Mouse (Mus musculus) liver, embryonic 16.5 days (tissue): ENCODE measurements at regions not wholly inside any gene's neighbourhood (a gene's known extent, or its start where the extent isn't known, plus 50 kb on each side); places are given as distances from the start of the nearest gene placed in this dataset.

Experiments
- ATAC-seq: fragments of 200-750 bp; cut with Nextera tagmentation; 2 replicates; pipeline ENCODE4 v1.8.0; 2017; ENCODE audit warnings: low read depth, mild to moderate bottlenecking, moderate number of reproducible peaks, moderate library complexity
- H3K27ac ChIP-seq: fragments of 300-500 bp; sonication (generic); 2 replicates; pipeline ENCODE4 v1.5.1; 2014; ENCODE audit warnings: mild to moderate bottlenecking, low read length
- H3K27me3 ChIP-seq: fragments of 300-500 bp; sonication (generic); 2 replicates; pipeline ENCODE4 v1.6.1; 2014; ENCODE audit warnings: low read depth, low read length, mixed read lengths; ENCODE audit not compliant: control insufficient read depth, insufficient read depth
- H3K36me3 ChIP-seq: fragments of 300-500 bp; sonication (generic); 2 replicates; pipeline ENCODE4 v1.6.1; 2014; ENCODE audit warnings: mild to moderate bottlenecking; ENCODE audit not compliant: control insufficient read depth, insufficient read depth
- H3K4me1 ChIP-seq: fragments of 300-500 bp; sonication (generic); 2 replicates; pipeline ENCODE4 v1.6.1; 2014; ENCODE audit warnings: low read depth, low read length, mixed read lengths; ENCODE audit not compliant: control insufficient read depth
- H3K4me2 ChIP-seq: fragments of 300-500 bp; sonication (generic); 2 replicates; pipeline ENCODE4 v1.6.1; 2014; ENCODE audit warnings: low read depth, low read length, mixed read lengths
- H3K4me3 ChIP-seq: fragments of 300-500 bp; sonication (generic); 2 replicates; pipeline ENCODE4 v1.5.1; 2014; ENCODE audit warnings: low read depth, mild to moderate bottlenecking, low read length
- H3K9ac ChIP-seq: fragments of 300-500 bp; sonication (generic); 2 replicates; pipeline ENCODE4 v1.6.1; 2014; ENCODE audit warnings: low read depth, low read length
- H3K9me3 ChIP-seq: fragments of 300-500 bp; sonication (generic); replicated peaks from 2 replicates; pipeline ENCODE4 v1.6.1; 2016; ENCODE audit warnings: low read length; ENCODE audit not compliant: control insufficient read depth
- WGBS: fragments of 180-500 bp; shearing (Covaris S2); extraction: QIAGEN DNeasy Blood & Tissue Kit; methylation state at CpG from one replicate; pipeline ENCODE4 v1.1.7; 2014; ENCODE audit not compliant: insufficient replicate concordance; 5-methylcytosine and 5-hydroxymethylcytosine counted together

GRCm38 (mm10) chr14:105999801-106000200 is 103.2 kb upstream of the Spry2 start:
- Histone ChIP-seq H3K36me3 (no peaks in the 10 kb centered on the region), H3K4me1 (no peaks in the 10 kb centered on the region), H3K9me3 (no peaks in the 10 kb centered on the region), H3K9ac (no peak overlapping the region), H3K4me2 (no peak overlapping the region), H3K27ac (no peak overlapping the region), H3K4me3 (no peak overlapping the region), H3K27me3 (no peaks in the 10 kb centered on the region)
- no peak for ATAC-seq
- WGBS: 47% methylated on average over 6 of the region's 6 CpGs

DNA sequence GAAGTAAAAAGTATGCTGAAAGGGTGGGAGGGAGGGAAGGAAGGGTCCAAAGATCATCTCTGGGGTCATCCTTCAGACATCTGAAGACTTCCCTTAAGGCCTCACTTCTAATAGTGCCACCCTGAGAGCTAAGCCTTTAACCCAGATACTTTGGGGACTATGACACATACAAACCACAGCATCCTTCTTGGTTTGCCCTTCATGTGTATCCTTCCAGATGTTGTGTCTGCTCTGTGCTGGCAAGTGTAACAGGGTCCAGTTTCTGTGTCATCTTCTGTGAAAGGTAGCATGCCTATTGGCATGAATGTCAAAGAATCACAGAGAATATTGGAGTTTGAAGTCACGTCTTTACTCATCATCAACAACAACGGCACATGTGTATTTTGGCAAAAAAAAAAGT is 98.2 kb upstream of the Trim52 start:
- 72% methylated on average over 2 of the region's 2 CpGs for WGBS
- no peak overlapping the region for H3K27ac ChIP-seq
- H3K9me3 ChIP-seq: no peaks in the 10 kb centered on the region
- no peak for ATAC-seq
- H3K9ac ChIP-seq: no peak overlapping the region
- H3K4me1 ChIP-seq: no peaks in the 10 kb centered on the region
- no peaks in the 10 kb centered on the region for H3K27me3 ChIP-seq
- no peaks in the 10 kb centered on the region for H3K36me3 ChIP-seq
- no peak overlapping the region for H3K4me2 ChIP-seq
- H3K4me3 ChIP-seq: no peak overlapping the region

- ATAC-seq: no peak
- Histone ChIP-seq H3K36me3 (no peaks in the 10 kb centered on the region), H3K4me3 (no peak overlapping the region), H3K27me3 (no peaks in the 10 kb centered on the region), H3K4me2 (no peak overlapping the region), H3K27ac (no peak overlapping the region), H3K9me3 (no peaks in the 10 kb centered on the region), H3K4me1 (no peaks in the 10 kb centered on the region), H3K9ac (no peak overlapping the region)
- whole genome bisulfite sequencing: 59% methylated on average over 3 of the region's 3 CpGs
These were observed 97.0 kb upstream of the Trim52 start for GRCm38 (mm10) chr14:106008951-106009350.

GRCm38 (mm10) chr14:106010961-106011360 is 95.0 kb upstream of the Trim52 start:
- H3K9ac ChIP-seq: no peak overlapping the region
- H3K4me2 ChIP-seq: no peak overlapping the region
- ATAC-seq: no peak
- 76% methylated on average over 6 of the region's 6 CpGs for WGBS
- no peaks in the 10 kb centered on the region for H3K27me3 ChIP-seq
- no peak overlapping the region for H3K4me3 ChIP-seq
- no peaks in the 10 kb centered on the region for H3K9me3 ChIP-seq
- H3K4me1 ChIP-seq: no peaks in the 10 kb centered on the region
- no peak overlapping the region for H3K27ac ChIP-seq
- H3K36me3 ChIP-seq: no peaks in the 10 kb centered on the region

- no peak overlapping the region for H3K9ac ChIP-seq
- no peaks in the 10 kb centered on the region for H3K36me3 ChIP-seq
- 53% methylated on average over 6 of the region's 6 CpGs for WGBS
- ATAC-seq: no peak
- H3K9me3 ChIP-seq: no peaks in the 10 kb centered on the region
- H3K4me3 ChIP-seq: no peak overlapping the region
- no peaks in the 10 kb centered on the region for H3K4me1 ChIP-seq
- H3K27ac ChIP-seq: no peak overlapping the region
- no peaks in the 10 kb centered on the region for H3K27me3 ChIP-seq
- H3K4me2 ChIP-seq: no peak overlapping the region
These were observed 94.0 kb upstream of the Trim52 start for GRCm38 (mm10) chr14:106011991-106012427.

DNA sequence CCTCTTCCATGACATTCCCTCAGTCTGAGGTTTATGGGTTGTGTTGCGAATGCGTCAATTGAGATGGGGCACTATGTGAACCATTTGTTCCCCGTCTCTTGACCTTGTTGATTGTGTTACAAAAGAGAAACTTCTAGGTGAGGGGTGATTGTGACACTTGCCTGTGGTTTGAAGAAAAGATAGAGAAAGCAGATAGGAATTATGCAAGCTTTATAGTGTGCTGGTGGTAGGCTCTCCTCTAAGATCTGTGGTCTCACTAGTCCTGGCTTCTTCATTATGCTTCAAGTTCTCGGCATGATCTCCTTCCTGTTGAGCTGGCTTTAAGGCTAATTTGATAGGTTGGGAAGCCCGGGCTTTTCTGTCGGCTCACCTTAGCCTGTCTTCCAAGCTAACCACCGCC is 83.2 kb upstream of the Trim52 start:
- no peak for ATAC-seq
- WGBS: 60% methylated on average over 7 of the region's 7 CpGs

GRCm38 (mm10) chr14:106026815-106027214 is 79.2 kb upstream of the Trim52 start:
- no peak overlapping the region for H3K4me3 ChIP-seq
- H3K36me3 ChIP-seq: no peaks in the 10 kb centered on the region
- ATAC-seq: no peak
- no peak overlapping the region for H3K27ac ChIP-seq
- WGBS: 56% methylated on average over 4 of the region's 4 CpGs
- H3K4me2 ChIP-seq: no peak overlapping the region
- H3K9ac ChIP-seq: no peak overlapping the region
- H3K4me1 ChIP-seq: no peaks in the 10 kb centered on the region
- no peaks in the 10 kb centered on the region for H3K9me3 ChIP-seq
- H3K27me3 ChIP-seq: no peaks in the 10 kb centered on the region

More for the DNA sequence above, 83.2 kb upstream of the Trim52 start:
- Histone ChIP-seq H3K36me3 (no peaks in the 10 kb centered on the region), H3K27me3 (no peaks in the 10 kb centered on the region), H3K9ac (no peak overlapping the region), H3K9me3 (no peaks in the 10 kb centered on the region), H3K4me2 (no peak overlapping the region), H3K4me1 (no peaks in the 10 kb centered on the region), H3K4me3 (no peak overlapping the region), H3K27ac (no peak overlapping the region)

DNA sequence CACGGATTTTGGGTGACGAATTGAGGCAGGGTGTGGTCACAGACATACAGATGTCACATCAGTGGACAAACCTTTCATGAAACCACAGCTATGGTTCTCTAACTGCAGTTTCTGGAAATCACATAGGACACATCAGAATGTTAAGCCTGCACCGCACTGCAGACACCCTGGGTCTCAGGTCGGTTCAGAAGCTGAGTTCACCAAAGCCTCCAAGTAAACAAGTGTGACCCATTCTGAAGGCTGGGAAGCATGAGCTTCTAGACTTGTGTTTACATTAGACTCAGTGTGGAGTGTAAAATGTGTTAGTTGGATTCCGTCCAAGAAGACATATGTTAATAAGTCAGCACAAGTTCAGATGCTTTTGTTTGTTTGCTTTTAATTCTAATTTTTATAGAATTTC is 78.3 kb upstream of the Trim52 start:
- Histone ChIP-seq H3K4me3 (no peak overlapping the region), H3K27me3 (no peaks in the 10 kb centered on the region), H3K4me1 (no peaks in the 10 kb centered on the region), H3K4me2 (no peak overlapping the region), H3K36me3 (no peaks in the 10 kb centered on the region), H3K9me3 (no peaks in the 10 kb centered on the region), H3K9ac (no peak overlapping the region), H3K27ac (no peak overlapping the region)
- no peak for ATAC-seq
- WGBS: 61% methylated on average over 5 of the region's 5 CpGs

- no peak overlapping the region for H3K27ac ChIP-seq
These were observed 74.9 kb upstream of the Trim52 start for GRCm38 (mm10) chr14:106031094-106031493.

GRCm38 (mm10) chr14:106033793-106034192 is 72.2 kb upstream of the Trim52 start:
- ATAC-seq: no peak

More at GRCm38 (mm10) chr14:106031094-106031493, 74.9 kb upstream of the Trim52 start:
- H3K36me3 ChIP-seq: no peaks in the 10 kb centered on the region
- H3K4me2 ChIP-seq: no peak overlapping the region
- no peak for ATAC-seq
- WGBS: 58% methylated on average over 1 of the region's 1 CpGs
- no peak overlapping the region for H3K4me3 ChIP-seq
- H3K27me3 ChIP-seq: no peaks in the 10 kb centered on the region
- no peaks in the 10 kb centered on the region for H3K4me1 ChIP-seq
- H3K9ac ChIP-seq: no peak overlapping the region
- H3K9me3 ChIP-seq: no peaks in the 10 kb centered on the region

More at GRCm38 (mm10) chr14:106033793-106034192, 72.2 kb upstream of the Trim52 start:
- Histone ChIP-seq H3K36me3 (no peaks in the 10 kb centered on the region), H3K27me3 (no peaks in the 10 kb centered on the region), H3K27ac (no peak overlapping the region), H3K4me2 (no peak overlapping the region), H3K9me3 (no peaks in the 10 kb centered on the region), H3K9ac (no peak overlapping the region), H3K4me1 (no peaks in the 10 kb centered on the region), H3K4me3 (no peak overlapping the region)
- 62% methylated on average over 2 of the region's 2 CpGs for WGBS
